Mouse (Mus musculus) heart, postnatal 4 days (tissue): ENCODE measurements around the gene Mylpf. TPM values are rescaled to one million over a fixed set of nuclear protein-coding genes. Genes with fewer than 3 reads are reported as not detected.

ENCODE experiments used
- DNase-seq: peaks from one replicate; pipeline ENCODE4 v3.0.0; 2021
- total RNA-seq, 2 experiments: library from RNA; stranded (reverse); gene quantifications; 2 replicates each; pipeline ENCODE4 v1.2.3; 2021

Gene Mylpf
- total RNA-seq, 2 experiments from 2014 or later: 3.1 to 33.0 TPM

DNA sequence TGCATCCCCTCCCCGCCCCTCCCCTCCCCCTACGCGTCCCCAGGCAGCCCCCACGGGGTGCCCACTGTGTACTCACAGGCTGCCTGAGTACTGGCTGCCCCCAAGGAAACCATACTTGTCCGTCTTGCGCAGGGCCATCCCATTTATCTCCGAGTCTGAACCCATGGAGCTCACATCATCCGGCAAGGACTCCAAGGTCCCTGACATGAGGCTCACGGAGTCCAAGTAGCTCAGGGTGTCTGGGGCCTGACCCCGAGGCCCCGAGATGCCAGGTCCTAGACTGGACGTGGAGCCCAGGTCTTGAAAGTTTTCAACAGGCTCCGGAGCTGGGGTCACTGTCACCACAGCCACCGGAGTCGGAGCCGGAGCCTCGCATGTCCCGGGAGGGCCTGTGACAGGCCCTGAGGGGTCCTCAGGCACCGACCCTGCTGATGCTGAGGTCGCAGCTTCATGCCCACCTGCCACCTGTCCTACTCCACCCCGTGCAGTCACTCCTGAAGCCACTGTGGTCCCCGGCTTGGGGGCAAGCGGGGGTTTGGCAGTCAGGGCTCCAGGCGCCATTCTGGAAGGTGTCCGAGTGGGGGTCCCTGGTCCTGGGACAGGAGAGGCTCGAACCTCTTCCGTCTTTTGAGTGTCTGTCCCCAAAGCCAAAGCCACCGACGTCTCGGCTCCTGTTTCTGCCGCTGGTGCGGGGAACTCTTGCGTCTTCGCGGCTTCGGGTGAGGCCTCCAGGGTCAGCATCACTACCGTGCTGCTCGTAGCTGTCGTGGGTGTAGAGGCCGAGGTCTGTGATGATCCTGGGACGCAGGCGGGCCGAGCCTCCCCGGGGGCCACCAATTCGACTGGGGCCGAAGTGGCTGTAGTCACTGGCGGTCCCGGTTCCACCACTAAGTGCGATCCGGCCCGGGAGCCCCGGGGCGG lies 1.1 kb upstream of the Mylpf start:
- DNase-seq: no peak

DNA sequence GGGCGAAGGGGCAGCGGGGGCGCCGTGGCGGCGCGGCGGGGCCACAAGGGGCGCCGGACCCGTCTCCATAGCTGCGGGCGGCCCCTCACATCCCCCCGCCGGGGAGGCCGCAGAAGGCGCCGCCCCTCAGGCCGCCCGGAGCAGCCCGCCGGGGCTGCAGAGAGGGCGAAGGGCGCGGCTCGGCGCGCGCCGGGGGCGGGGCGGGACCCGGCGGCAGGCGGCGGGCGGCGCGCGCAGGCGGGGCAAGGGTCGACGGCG lies 466 bp upstream of the Mylpf start, which contains the start of gene Tbc1d10b:
Tbc1d10b (minus strand) TSS at position 174 of the 258 bp plus-strand sequence.
- no peak for DNase-seq

GRCm38 (mm10) chr7:127209851-127210250 lies 1.2 kb downstream of the Mylpf start:
- DNase-seq: no peak

DNA sequence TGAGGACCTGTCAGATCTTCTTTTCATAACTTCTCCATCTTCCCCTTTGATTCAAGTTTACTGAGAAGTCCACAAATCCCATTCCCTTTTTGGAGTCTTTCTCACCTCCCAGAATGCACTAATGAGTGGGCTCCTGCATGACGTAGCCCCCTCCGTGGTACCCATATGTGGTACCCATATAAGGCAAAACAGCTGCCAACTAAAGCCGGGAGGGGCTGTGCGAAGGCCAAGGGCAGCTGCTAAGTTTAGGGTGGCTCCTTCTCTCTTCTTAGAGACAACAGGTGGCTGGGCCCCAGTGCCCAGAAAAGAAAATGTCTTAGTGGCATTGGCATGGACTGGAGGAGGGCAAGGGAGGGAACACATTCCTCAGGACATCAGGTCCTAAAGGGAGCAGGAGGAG lies 1.6 kb downstream of the Mylpf start:
- no peak for DNase-seq

GRCm38 (mm10) chr7:127211014-127211745 lies 2.5 kb downstream of the Mylpf start:
- no peak for DNase-seq

DNA sequence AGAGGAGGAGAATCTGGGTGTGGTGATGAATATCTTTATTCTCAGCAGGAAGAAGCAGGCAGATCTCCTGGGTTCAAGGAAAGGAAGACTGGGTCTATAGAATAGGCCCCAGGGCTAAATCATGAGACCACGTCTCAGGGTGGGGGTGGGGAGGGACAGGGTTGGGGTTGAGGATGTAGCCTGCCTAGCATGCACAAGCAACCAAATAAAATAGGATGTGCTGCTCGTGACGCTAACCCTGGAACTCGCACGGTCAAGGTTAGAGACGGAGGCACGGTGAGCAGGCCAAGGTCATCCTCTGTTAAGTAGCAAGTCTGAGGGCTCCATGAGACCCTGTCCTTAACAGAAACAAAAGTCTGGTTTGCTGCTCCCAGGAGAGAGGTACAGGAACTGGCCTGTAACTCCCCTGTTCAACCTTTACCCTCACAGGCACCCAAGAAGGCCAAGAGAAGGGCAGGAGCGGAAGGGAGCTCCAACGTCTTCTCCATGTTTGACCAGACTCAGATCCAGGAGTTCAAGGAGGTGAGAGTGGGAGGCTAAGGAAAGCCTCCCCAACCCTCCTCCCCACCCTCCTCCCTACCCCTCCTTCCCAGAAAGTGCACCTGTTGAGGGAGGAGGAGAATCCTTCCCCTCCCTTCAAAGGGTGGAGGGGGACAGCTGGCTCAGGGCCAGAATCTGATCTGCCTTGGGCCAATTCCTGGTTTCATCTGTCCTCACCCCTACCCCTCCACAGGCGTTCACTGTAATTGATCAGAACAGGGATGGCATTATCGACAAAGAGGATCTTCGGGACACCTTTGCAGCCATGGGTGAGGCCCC lies 4.0 kb downstream of the Mylpf start:
- no peak for DNase-seq

- peak; percentile 53 for DNase-seq
Observed at GRCm38 (mm10) chr7:127213485-127213884, 4.8 kb downstream of the Mylpf start.

GRCm38 (mm10) chr7:127213930-127214329 lies 5.2 kb downstream of the Mylpf start:
- no peak for DNase-seq

- no peak for DNase-seq
Observed at GRCm38 (mm10) chr7:127214521-127214920, 5.8 kb downstream of the Mylpf start.

DNA sequence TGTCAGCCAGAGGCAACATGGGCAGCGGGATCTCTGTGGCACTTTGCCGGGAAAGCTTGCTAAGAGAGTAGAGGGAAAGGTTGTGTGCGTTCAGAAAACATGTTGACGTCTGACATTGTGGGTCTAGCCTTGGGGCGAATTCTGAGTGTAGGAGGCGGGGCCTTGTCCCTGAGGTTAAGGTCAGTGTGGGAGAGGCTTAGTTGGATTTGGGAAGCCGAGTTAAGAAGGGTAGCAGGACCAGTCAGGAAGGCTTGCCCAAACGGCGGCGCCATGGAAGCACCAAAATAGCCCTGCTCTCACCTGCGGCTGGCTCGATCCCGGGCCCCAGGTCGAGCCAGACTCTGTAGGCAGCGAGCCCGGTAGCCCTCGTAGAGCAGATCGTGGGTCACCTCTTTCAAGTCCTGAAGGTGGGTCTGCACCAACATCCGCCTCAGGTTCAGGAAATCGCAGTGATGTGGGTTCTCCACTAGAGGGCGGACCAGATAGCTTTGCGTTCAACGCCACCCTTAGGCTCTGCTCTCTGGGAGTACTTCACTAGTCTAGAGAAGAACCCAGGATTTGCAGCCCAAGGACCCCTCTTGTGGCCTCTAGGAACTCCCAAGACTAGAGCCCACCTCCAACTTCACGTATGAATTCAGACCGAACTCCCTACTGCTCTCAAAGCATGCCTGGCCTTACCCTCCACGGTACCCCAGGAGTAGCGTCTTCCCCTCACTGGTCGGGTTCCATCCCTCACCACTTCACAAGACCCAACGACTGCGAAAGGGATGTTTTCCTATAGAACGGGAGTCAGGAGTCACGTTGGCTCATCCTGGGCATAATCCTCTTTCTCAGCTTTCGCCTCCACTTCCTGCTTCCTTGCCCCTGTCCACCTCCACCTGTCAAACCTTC lies 6.5 kb downstream of the Mylpf start:
- peak; percentile 74 for DNase-seq

GRCm38 (mm10) chr7:127216307-127216706 lies 7.6 kb downstream of the Mylpf start:
- DNase-seq: no peak

DNA sequence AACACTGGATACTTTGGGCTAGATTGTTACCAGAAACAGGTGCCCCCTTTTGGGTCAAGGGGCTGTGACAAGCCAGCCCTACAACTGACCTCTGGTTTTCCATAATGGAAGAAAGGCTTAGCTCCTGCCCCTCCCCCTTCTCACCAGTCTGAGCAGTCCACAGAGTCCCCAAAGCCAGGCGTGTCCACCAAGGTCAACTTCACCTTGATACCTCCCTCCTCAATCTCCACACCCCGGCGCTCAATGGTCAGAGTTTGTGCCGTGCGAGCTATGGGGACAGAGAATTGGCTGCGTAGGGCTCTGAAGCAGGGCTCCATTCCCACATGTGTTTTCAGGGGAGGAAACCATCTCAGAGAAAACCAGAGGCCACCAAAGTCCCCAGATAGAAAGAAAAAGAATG lies 8.8 kb downstream of the Mylpf start:
- no peak for DNase-seq

DNA sequence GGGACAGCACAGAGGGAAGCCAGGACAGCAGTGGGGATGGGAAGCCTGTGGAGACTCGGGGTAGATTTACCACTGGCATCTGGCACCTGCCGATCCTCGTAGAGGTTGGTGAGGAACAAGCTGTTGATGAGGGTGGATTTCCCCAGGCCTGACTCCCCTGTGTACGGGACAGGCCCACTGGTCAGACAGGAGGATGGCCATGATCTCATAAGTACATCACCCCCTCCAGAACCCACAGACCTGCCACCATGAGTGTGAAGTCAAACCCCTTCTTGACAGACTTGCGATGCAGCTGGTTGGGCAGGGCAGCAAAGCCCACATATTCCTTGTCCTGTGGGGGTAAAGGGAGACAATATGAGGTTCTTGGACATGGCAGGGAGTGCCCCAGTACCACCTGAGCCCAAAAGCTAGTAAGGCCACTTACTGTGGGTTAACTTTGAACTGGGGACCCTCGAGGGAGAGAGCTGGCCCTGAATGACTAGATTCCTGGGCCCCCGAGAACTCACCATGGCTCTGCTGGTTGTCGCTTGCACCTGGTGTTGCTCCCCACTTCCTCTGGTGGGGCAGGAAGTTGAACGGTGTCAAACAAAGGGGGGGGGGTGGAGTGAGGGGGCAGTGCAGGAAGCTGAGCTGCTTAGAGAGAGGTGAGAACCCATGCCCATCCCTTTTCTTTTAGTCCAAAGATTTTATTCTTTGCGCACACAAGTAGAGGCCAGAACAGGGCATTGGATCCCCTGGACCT lies 9.4 kb downstream of the Mylpf start:
- DNase-seq: no peak

DNA sequence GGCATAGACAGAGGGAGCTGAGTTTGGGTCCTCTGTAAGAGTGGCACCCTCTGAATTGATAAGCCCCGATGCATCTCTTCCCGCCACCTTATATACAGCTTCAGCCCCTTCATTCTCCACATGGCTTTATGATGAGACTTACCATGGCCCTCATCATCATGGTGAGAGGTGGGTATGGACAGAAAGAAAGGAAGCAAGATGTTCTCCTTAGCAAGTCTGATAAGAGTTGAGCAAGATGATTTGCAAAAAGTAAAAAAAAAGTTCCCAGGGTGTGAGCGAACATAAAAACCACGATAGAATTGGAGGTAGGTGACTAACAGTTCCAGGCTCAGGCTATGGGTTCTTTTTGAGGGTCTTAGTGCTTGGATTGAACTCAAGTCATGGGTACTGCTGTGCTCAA lies 10.0 kb downstream of the Mylpf start:
- no peak for DNase-seq

- DNase-seq: no peak
Observed at GRCm38 (mm10) chr7:127220440-127220839, 11.8 kb downstream of the Mylpf start.

GRCm38 (mm10) chr7:127223106-127223505 lies 14.4 kb downstream of the Mylpf start:
- DNase-seq: no peak

GRCm38 (mm10) chr7:127223515-127224478 lies 15.1 kb downstream of the Mylpf start:
- DNase-seq: no peak

GRCm38 (mm10) chr7:127224616-127225015 lies 15.9 kb downstream of the Mylpf start:
- no peak for DNase-seq

GRCm38 (mm10) chr7:127225147-127225995 lies 16.7 kb downstream of the Mylpf start:
- DNase-seq: no peak
